Mouse (Mus musculus) adrenal gland, adult 18-20 months (tissue): ENCODE results near the gene Ttll10. TPM values are rescaled to one million over a fixed set of nuclear protein-coding genes. Genes with fewer than 3 reads are reported as not detected.

Source experiments
- DNase-seq, 2 experiments: peaks; one replicate each; pipeline ENCODE4 v3.0.0; 2021 to 2022; ENCODE audit warnings: low spot score in 2 of 2
- microRNA-seq, 2 experiments: library from miRNA; unstranded; fragments of <30 nt; microRNA quantifications; one replicate each; pipeline ENCODE4 v1.2.0; 2021; ENCODE audit warnings: borderline number of aligned reads in 2 of 2
- total RNA-seq, 2 experiments: library from RNA; stranded (reverse); gene quantifications; 1 replicate in 1 of 2; 2 replicates in 1 of 2; pipeline ENCODE4 v1.2.3; 2021

Gene Ttll10
- total RNA-seq, 2 experiments from 2014 or later: 0.35 TPM; not detected in 1

- DNase-seq: no peak
These were observed 30.6 kb downstream of the Ttll10 start for GRCm38 (mm10) chr4:156028580-156028979.

GRCm38 (mm10) chr4:156026013-156026412 lies 33.2 kb downstream of the Ttll10 start, which contains the start of gene Tnfrsf18:
Gene Tnfrsf18, plus strand, starts transcription at chr4:156026164.
- DNase-seq: no peak

GRCm38 (mm10) chr4:156024184-156024583 lies 35.0 kb downstream of the Ttll10 start:
- DNase-seq: no peak

GRCm38 (mm10) chr4:156023520-156023919 lies 35.7 kb downstream of the Ttll10 start:
- no peak for DNase-seq

GRCm38 (mm10) chr4:156021942-156022419 lies 37.2 kb downstream of the Ttll10 start:
- DNase-seq: no peak

GRCm38 (mm10) chr4:156021381-156021780 lies 37.8 kb downstream of the Ttll10 start:
- no peak for DNase-seq

GRCm38 (mm10) chr4:156019771-156020170 lies 39.4 kb downstream of the Ttll10 start:
- no peak for DNase-seq

- DNase-seq: no peak
These were observed 44.8 kb downstream of the Ttll10 start for GRCm38 (mm10) chr4:156014436-156014835.

- DNase-seq: no peak
These were observed 45.6 kb downstream of the Ttll10 start, which contains the start of gene Tnfrsf4 for GRCm38 (mm10) chr4:156013637-156014036. Gene Tnfrsf4, plus strand, starts transcription at chr4:156013843.

- no peak for DNase-seq
These were observed 50.8 kb downstream of the Ttll10 start for GRCm38 (mm10) chr4:156008369-156008768.

GRCm38 (mm10) chr4:156004109-156004508 lies 55.1 kb downstream of the Ttll10 start:
- DNase-seq: no peak

GRCm38 (mm10) chr4:155993606-155994005 lies 65.6 kb downstream of the Ttll10 start:
- no peak for DNase-seq

GRCm38 (mm10) chr4:155992906-155993547 lies 66.2 kb downstream of the Ttll10 start:
- peak; percentile 95 to 97 for DNase-seq

GRCm38 (mm10) chr4:155992241-155992905 lies 66.8 kb downstream of the Ttll10 start, which contains the start of the genes B3galt6 and Sdf4:
Gene B3galt6, minus strand, starts transcription at chr4:155992649.
Gene Sdf4, plus strand, starts transcription at chr4:155992872.
- peak; percentile 82 to 84 for DNase-seq

GRCm38 (mm10) chr4:155991908-155992230 lies 67.3 kb downstream of the Ttll10 start:
- peak in 1 of 2 experiments; percentile 51 for DNase-seq

GRCm38 (mm10) chr4:155991211-155991907 lies 67.9 kb downstream of the Ttll10 start:
- DNase-seq: no peak

Small RNAs within 50 kb of the gene (microRNA-seq; reads per million reads assigned to microRNA genes)
- 1.8 to 1.9 reads per million in 2 experiments for gene Mir200a
- 9.0 to 15.3 reads per million in 2 experiments for gene Mir200b
- gene Mir429: 6.1 to 9.0 reads per million in 2 experiments

Other genes starting within 250 kb of the Ttll10 start
- 100 to 1,000 TPM; 112 to 146 TPM for gene Ccnl2, start 246.9 kb downstream of the Ttll10 start, total RNA-seq
- gene Aurkaip1, start 228.1 kb downstream of the Ttll10 start, total RNA-seq: 100 to 1,000 TPM; 142 to 164 TPM
- gene Mxra8, start 219.7 kb downstream of the Ttll10 start, total RNA-seq: 10 to 100 TPM; 40.0 to 43.1 TPM
- 10 to 100 TPM; 62.3 to 87.0 TPM for gene Dvl1, start 212.0 kb downstream of the Ttll10 start, total RNA-seq
- gene Tas1r3, start 196.1 kb downstream of the Ttll10 start, total RNA-seq: under 1 TPM; 0.27 to 0.42 TPM
- 10 to 100 TPM; 16.9 to 17.5 TPM for gene Cptp, start 190.0 kb downstream of the Ttll10 start, total RNA-seq
- 10 to 100 TPM; 26.4 to 29.7 TPM for gene Ints11, start 189.9 kb downstream of the Ttll10 start, total RNA-seq
- 10 to 100 TPM; 28.1 to 32.8 TPM for gene Pusl1, start 167.6 kb downstream of the Ttll10 start, total RNA-seq
- gene Acap3, start 167.6 kb downstream of the Ttll10 start, total RNA-seq: 10 to 100 TPM; 17.2 to 19.3 TPM
- gene Ube2j2, start 115.6 kb downstream of the Ttll10 start, total RNA-seq: 10 to 100 TPM; 75.5 to 85.8 TPM
- 10 to 100 TPM; 69.5 to 94.3 TPM for gene C1qtnf12, start 97.1 kb downstream of the Ttll10 start, total RNA-seq
- 1 to 10 TPM; 5.9 to 6.1 TPM for gene B3galt6, start 66.8 kb downstream of the Ttll10 start, total RNA-seq
- gene Sdf4, start 66.5 kb downstream of the Ttll10 start, total RNA-seq: 100 to 1,000 TPM; 227 to 290 TPM
- under 1 TPM; 0.29 to 0.66 TPM for gene Tnfrsf4, start 45.6 kb downstream of the Ttll10 start, total RNA-seq
- gene Tnfrsf18, start 33.2 kb downstream of the Ttll10 start, total RNA-seq: not detected
- gene 9430015G10Rik, start 50.6 kb upstream of the Ttll10 start, total RNA-seq: 10 to 100 TPM in 1 of 2 experiments, 1 to 10 TPM in 1; 9.6 to 12.9 TPM
- under 1 TPM in 1 of 2 experiments, not detected in 1; 0.10 TPM for gene Rnf223, start 71.1 kb upstream of the Ttll10 start, total RNA-seq
- gene Agrn, start 138.1 kb upstream of the Ttll10 start, total RNA-seq: 10 to 100 TPM; 27.8 to 29.7 TPM
- gene Isg15, start 141.4 kb upstream of the Ttll10 start, total RNA-seq: 1 to 10 TPM; 4.8 to 6.8 TPM
- gene AW011738, start 143.9 kb upstream of the Ttll10 start, total RNA-seq: 1 to 10 TPM; 3.3 to 4.7 TPM
- gene Perm1, start 156.5 kb upstream of the Ttll10 start, total RNA-seq: 1 to 10 TPM; 5.8 to 7.4 TPM
- 10 to 100 TPM; 19.7 to 19.8 TPM for gene Plekhn1, start 175.4 kb upstream of the Ttll10 start, total RNA-seq
- 10 to 100 TPM; 40.2 to 44.0 TPM for gene Noc2l, start 176.6 kb upstream of the Ttll10 start, total RNA-seq
- gene Samd11, start 196.2 kb upstream of the Ttll10 start, total RNA-seq: 1 to 10 TPM; 1.1 to 1.6 TPM